Comparison of ENCODE assay signal across 22 mouse cellular contexts in the genomic region with DNA sequence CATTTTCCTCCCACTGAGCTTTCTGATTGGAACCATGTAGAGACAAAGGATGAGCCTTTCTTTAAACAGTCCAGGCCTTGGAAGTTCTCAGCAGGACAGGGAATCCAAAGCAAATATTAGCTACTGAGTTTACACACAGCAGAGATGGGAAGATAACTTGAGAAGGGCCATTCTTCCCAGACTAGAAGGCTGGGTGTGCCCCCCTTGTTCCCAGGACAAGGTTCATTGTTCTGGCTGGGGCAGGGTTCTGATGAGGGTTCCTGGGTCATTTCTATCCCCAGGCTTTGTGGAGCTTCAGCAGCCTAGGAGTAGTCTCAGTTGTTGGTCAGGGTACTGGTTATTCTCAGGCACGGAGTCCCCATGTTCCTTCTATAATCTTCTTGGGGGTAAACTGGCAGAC. TPM values are rescaled to one million over a fixed set of nuclear protein-coding genes. Genes with fewer than 3 reads are reported as not detected.
DNase-seq lines count a peak whose midpoint lies in the region; ATAC-seq and TF ChIP-seq lines count a peak whose summit lies in the region.
"Had no signal": no experiment of that assay in that cellular context is flagged by ENCODE, and none has a peak within 500 bp of the region (broad histone marks: within the 10 kb centered on the region; RNA-seq: fewer than 3 reads in every experiment).

No protein-coding gene starts in this region.

- no peak for TF ChIP-seq EP300 in stomach, postnatal 0 days (optimal IDR thresholded peaks at IDR 0.05)

- no peak for TF ChIP-seq CTCF in lung, adult 2 months (IDR thresholded peaks at IDR 0.05; ENCODE audit: insufficient read depth, low read length)
- TF ChIP-seq CTCF in stomach, postnatal 0 days (IDR thresholded peaks at IDR 0.05; ENCODE audit: low read depth) = no peak

- no peak for DNase-seq in heart, postnatal 14 days
- peak; percentile 24 to 61 for DNase-seq in lung, adult 18-20 months
- no peak for DNase-seq in lung, adult 2 months
- DNase-seq in lung, postnatal 10 days = peak; percentile 60
- no peak for DNase-seq in stomach, postnatal 0 days (ENCODE audit: low spot score)
- DNase-seq: adrenal gland, adult 2 months; cerebellum, adult 9-10 months; liver, embryonic 13.5 days; right cerebral cortex, postnatal 25 days; thymus, adult 2 months had no signal

- no peak for TF ChIP-seq POLR2A in lung, adult 2 months (IDR thresholded peaks at IDR 0.05; ENCODE audit: borderline replicate concordance, extremely low read depth, low read depth, low read length)

- H3K4me1 ChIP-seq in heart, embryonic 15.5 days (replicated peaks) = peaks cover 56% of the 10 kb centered on the region
- H3K4me1 ChIP-seq in lung, adult 2 months (ENCODE audit: control insufficient read depth, insufficient read depth, low read length) = peaks cover 26% of the 10 kb centered on the region
- H3K4me1 ChIP-seq in stomach, postnatal 0 days (replicated peaks; ENCODE audit: control insufficient read depth, insufficient read depth) = no peaks in the 10 kb centered on the region
- H3K4me1 ChIP-seq: liver, embryonic 13.5 days had no signal

- H3K27me3 ChIP-seq in heart, embryonic 15.5 days = no peaks in the 10 kb centered on the region
- no peaks in the 10 kb centered on the region for H3K27me3 ChIP-seq in stomach, postnatal 0 days (ENCODE audit: control insufficient read depth, insufficient read depth, low read length)
- H3K27me3 ChIP-seq: embryonic facial prominence, embryonic 12.5 days; limb, embryonic 13.5 days; liver, embryonic 13.5 days; midbrain, embryonic 15.5 days had no signal

- no peaks in the 10 kb centered on the region for H3K9me3 ChIP-seq in heart, embryonic 15.5 days (replicated peaks)
- no peaks in the 10 kb centered on the region for H3K9me3 ChIP-seq in stomach, postnatal 0 days (ENCODE audit: control insufficient read depth, low read length)
- H3K9me3 ChIP-seq: embryonic facial prominence, embryonic 12.5 days; limb, embryonic 13.5 days; liver, embryonic 13.5 days; midbrain, embryonic 15.5 days had no signal

- H3K4me2 ChIP-seq in heart, embryonic 15.5 days = no peak overlapping the region
- no peak overlapping the region for H3K4me2 ChIP-seq in stomach, postnatal 0 days (replicated peaks; ENCODE audit: low read depth)
- H3K4me2 ChIP-seq: embryonic facial prominence, embryonic 12.5 days; limb, embryonic 13.5 days; liver, embryonic 13.5 days; midbrain, embryonic 15.5 days had no signal

- no peak overlapping the region for H3K4me3 ChIP-seq in heart, embryonic 15.5 days
- no peak overlapping the region for H3K4me3 ChIP-seq in lung, adult 2 months (replicated peaks; ENCODE audit: extremely low read depth, low read depth, low read length)
- no peak overlapping the region for H3K4me3 ChIP-seq in stomach, postnatal 0 days (ENCODE audit: low read depth, low read length)
- H3K4me3 ChIP-seq: embryonic facial prominence, embryonic 12.5 days; limb, embryonic 13.5 days; liver, embryonic 13.5 days; midbrain, embryonic 15.5 days; myocyte had no signal

- H3K9ac ChIP-seq in heart, embryonic 15.5 days = no peak overlapping the region
- H3K9ac ChIP-seq in stomach, postnatal 0 days (ENCODE audit: low read length) = no peak overlapping the region
- H3K9ac ChIP-seq: embryonic facial prominence, embryonic 12.5 days; limb, embryonic 13.5 days; liver, embryonic 13.5 days; midbrain, embryonic 15.5 days had no signal

- no peaks in the 10 kb centered on the region for H3K36me3 ChIP-seq in heart, embryonic 15.5 days
- no peaks in the 10 kb centered on the region for H3K36me3 ChIP-seq in stomach, postnatal 0 days (ENCODE audit: control insufficient read depth, insufficient read depth, low read length)
- H3K36me3 ChIP-seq: liver, embryonic 13.5 days had no signal

- 85% methylated on average over 1 of the region's 1 CpGs for WGBS in heart, embryonic 15.5 days
- WGBS in lung, adult 2 months = 53% methylated on average over 1 of the region's 1 CpGs
- WGBS in stomach, postnatal 0 days = 65% methylated on average over 1 of the region's 1 CpGs

- ATAC-seq in heart, embryonic 15.5 days (replicated peaks; ENCODE audit: insufficient number of reproducible peaks, insufficient read depth, low FRiP score, low read depth) = no peak
- ATAC-seq in cerebellum, adult (ENCODE audit: insufficient number of reproducible peaks, low FRiP score, low TSS enrichment) = no peak
- no peak for ATAC-seq in stomach, postnatal 0 days (ENCODE audit: low FRiP score, low TSS enrichment)
- ATAC-seq: forebrain, embryonic 16.5 days; inflammation-experienced regulatory T-cells, adult 6 months; midbrain, embryonic 15.5 days had no signal

- 0 out of 2 replicates have a peak overlapping the region, but pooled peaks have one; percentile 13 for H3K27ac ChIP-seq in heart, embryonic 15.5 days
- H3K27ac ChIP-seq in stomach, postnatal 0 days (replicated peaks) = no peak overlapping the region
- H3K27ac ChIP-seq: embryonic facial prominence, embryonic 12.5 days; kidney, postnatal 0 days; limb, embryonic 13.5 days; liver, embryonic 13.5 days; midbrain, embryonic 15.5 days had no signal

- intact Hi-C loops in heart, postnatal 14 days (cut with DNase I) = no loop called here

RNA-seq across cellular contexts. Expression of a gene that starts 23.6 kb away (rescaled TPM):
- polyA plus RNA-seq in heart, embryonic 15.5 days (2015; fragmentation: Nextera tagmentation; extraction: Ambion mirVana) = 60.0 and 78.0 TPM in 2 replicates
- 100 to 1,000 TPM; 144 to 151 TPM for total RNA-seq in heart, postnatal 14 days (2021)
- polyA plus RNA-seq in lung, adult 2 months (2012; rRNA removed) = 154 and 186 TPM in 2 replicates
- polyA plus RNA-seq in stomach, postnatal 0 days (2015; fragmentation: Nextera tagmentation; extraction: Ambion mirVana) = 19.4 and 20.9 TPM in 2 replicates
- total RNA-seq: granulocyte monocyte progenitor cell, adult 5-6 weeks; hematopoietic stem cell, adult 5-6 weeks; megakaryocyte-erythroid progenitor cell, adult 5-6 weeks had no signal
- polyA plus RNA-seq: inflammation-experienced regulatory T-cells, adult 6 months had no signal

Comparison
In these comparisons a context has a peak if more than half of its experiments do, and no peak if none do; other contexts are left out.
1. DNase-seq: peak in lung, adult 18-20 months (2 of 2) and lung, postnatal 10 days (single experiment); none in heart, postnatal 14 days (0 of 2), lung, adult 2 months (single experiment) and stomach, postnatal 0 days (single experiment).